Mouse (Mus musculus): ENCODE data around the gene Chrm3.

The Chrm3 gene

DNA sequence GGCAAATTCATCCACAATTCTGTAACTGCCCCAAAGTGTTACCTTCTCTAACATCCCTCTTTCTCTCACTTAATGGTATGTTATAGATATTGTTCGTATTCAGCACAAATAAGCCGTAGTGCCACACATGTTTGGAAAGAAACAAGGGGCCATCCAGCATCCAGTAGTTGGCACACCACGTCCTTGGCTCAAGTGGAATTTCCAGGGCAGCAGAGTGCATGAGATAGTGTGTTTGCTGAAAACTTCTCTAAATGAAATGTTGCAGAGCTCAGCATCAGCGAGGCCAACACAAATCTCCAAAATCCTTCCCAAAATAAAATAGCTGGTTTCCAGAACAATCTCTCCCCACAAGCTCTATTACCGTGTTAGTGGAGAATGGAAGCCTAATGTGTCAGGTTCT, 473.4 kb downstream of the Chrm3 start:
- no peak for DNase-seq

DNA sequence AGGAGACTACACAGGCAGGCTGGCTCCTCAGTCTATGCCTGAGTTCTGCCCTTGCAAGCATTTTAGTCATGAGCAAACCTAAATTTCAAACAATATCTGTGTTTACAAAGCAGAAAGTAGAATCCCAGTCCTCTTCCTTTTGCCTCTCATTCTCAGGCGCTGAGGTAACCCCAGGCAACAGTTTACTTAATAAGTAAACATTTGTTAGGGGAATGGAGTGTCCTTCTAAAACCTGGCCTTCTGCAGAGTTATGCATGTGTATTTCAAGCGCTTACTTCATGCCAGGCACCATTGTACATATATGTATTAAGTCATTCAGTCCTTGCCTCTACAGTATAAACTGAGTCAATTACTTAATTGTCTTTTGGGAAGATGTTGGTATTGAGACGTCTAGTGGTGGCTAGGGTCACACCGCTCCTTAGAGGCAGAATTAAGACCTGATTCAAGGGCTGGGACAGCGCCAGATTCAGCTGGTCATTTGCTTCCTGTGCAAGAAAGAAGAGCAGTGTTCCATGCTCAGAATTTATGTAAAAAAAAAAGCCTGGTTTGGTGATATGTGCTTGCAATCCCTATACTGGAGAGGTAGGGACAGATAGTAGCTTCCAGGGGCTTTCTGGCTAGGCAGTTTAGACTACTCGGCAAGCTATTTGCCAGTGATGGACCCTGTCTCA, 474.0 kb downstream of the Chrm3 start:
- no peak for DNase-seq

DNA sequence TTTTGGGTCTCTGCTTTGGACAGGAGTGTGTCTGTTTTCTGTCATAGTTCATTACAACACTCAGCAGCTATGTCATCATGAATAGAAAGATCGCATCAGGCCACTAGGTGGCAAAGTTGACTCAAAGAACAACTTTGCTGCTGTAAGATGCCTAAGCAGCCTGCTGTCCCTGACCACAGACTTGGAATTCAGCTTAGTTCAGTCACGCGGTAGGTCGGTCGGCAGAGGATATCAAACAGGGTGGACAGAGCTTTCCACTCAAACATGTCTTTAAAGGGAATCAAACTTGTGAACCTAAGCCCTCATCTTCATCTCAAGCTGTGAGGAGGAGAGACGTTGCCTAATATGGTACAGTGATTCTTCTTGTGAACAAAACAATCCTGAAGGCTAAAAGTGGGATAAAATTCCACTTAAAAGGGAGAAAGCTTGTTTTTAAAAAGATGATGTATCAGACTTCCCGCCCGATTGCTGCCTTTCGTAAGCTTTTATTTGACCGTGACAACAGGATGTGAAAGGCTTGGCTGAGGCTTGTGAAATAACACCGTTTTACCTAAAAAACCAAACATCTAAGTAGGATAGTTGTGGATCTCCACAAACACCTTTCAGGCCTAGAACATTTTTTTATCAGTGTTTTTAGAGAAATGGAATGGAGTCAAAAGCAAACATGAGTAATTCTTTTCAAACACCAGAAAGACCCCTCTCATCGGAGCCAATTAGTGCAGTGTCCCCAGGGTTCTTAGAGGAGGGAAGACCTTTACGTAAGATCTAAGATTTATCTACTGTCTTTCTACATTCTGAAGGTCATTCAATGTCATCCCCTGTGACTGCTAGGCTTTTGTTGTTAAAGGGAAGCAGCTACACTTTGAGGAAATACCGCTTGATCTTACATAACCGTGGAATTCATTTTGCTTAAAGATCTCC, 478.0 kb downstream of the Chrm3 start:
- peak; percentile 60 for DNase-seq

DNA sequence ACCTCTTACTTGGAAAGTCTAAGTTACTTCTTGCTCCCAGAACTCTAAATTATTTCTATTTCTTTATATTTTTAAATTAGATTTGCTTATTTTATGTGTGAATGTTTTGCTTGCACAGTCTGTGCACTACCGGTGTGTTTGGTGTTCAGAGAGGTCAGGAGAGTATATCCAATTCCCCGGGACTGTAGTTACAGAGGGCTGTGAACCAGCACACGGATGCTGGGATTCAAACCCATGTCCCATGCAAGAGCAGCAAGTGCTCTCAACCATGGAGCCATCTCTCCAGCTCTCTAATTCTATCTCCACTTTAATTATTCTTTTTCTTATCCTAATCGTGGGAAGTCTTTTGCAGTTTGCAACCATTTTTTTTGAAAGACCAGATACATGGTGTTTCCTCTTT, 478.7 kb downstream of the Chrm3 start:
- no peak for DNase-seq

DNA sequence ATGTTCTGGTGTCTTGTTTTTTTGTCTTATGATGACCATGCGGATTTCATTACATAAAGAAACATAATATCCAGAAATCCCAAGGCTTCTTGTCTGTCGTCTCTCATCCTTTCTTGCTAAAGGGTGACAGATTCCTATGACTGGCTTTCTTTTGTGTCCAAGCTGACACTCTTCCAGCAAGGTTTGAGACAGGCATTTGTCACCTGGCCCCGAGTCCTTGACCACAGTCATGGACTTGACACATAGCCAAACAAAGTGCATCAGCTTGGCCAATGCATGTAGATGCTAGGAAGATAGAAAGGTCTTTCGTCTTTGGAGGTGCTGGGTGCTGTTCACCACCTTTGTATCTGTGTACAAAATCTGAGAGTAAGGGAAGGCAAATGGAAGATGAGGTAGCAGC, 480.2 kb downstream of the Chrm3 start:
- DNase-seq = no peak

DNA sequence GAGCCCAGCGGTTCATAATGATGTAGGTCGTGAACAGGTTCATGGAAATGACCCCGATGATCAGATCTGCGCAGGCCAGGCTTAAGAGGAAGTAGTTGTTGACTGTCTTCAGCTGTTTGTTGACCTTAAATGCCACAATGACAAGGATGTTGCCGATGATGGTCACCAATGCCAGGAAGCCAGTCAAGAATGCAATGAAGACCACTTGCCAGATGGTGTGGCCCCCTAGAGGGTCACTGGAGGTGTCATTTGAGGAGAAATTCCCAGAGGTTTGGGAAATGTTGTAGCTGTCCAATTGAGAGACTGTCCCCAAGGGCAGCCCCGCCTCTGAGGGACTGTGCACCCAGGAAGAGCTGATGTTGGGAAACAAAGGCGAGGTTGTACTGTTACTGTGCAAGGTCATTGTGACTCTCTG, 482.0 kb downstream of the Chrm3 start:
- no peak for DNase-seq

DNA sequence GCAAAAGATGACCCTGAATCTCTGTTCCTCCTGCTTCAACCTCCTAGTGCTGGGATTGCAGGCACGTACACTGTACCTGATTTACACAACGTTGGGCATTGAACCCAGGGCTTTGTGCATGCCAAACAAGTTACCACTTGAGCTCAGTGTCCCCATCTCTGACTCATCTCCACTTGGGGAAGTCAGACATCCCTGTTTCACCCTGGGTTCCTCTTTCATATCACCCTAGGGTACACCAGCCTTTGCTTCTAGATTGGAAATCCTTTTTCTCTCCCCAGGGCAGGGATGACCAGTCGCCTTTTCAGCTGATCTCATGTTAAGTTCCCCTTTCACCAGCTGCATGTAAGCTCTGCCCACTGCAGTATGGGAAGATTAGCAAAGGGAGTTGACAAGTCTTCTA, 487.3 kb downstream of the Chrm3 start:
- DNase-seq = no peak

DNA sequence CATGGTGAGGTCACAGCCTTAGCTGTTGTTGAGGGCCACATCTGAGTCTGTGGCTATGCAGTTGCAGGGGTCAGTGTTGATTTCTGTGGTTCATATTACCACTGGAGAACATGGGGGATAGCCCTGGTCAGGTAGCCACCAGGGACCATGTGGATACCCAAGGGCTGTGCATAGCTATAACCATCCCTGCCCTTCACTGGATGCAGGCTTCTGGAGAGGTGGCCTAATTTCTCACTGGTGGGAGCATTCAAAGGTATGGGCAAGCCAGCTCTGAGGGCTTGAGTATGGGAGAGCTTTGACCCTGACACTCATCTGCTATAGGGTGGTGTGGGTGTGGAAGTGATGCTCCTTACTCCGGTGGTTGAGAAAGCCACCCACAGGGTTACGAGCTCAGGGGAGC, 494.5 kb downstream of the Chrm3 start:
- no peak for DNase-seq

DNA sequence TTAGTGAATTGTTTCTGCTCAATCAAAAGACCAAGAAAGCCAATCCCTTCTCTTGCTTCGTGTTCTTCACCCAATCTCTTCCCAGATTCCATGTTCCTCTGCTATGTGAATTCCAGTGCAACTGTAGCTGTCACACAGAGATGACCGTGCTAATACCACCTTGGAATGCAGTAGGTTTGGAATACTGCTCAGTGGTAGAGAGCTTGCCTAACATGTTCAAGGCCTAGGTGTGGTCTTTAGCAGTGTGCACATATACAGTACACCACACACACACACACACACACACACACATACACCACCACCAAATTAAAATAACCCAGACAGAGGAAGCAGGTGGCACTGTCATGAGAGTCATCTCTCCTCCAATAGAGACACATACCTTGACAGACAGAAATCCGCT, 513.1 kb downstream of the Chrm3 start:
- no peak for DNase-seq

DNA sequence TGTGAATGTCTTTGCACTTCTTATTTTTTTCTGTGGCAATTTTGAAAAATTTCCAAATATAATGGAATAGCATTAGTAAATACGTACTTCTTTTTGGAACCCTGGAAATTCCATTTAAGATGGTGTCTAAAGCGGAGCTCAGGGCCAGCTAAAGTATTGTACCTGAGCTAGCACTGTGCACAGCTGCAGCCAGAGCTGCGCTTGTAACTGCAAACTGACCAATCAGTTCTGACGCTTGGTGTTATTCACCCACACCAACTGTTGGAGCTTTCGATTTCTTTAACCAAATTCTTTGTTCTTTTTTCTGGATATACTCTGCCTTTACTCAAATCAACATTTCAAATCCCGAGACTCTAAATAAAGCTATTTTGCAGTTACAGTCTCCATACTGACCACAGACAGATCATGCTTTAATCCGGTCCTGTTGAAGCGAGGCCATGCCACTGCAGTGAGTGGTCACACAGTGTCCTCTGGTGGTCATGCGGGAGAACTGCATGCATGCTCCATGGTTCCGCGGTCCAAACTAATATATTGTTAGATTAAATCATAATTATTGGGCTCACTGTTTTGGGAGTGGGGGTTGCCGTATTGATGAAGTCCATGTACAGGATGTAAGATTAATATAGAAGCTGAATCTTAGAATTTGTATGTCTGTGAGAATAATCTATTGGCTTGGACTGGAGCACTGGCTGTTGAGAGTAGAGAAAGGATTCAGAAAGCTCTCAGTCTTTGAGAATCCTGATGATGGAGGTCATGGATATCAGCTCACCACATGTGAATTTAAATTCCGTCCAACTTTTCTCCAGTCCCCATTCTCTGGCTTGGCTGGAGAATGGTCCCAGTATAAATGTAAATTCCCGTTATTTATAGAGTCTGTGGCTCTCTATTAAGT, 513.9 kb downstream of the Chrm3 start:
- peak; percentile 47 for DNase-seq

DNA sequence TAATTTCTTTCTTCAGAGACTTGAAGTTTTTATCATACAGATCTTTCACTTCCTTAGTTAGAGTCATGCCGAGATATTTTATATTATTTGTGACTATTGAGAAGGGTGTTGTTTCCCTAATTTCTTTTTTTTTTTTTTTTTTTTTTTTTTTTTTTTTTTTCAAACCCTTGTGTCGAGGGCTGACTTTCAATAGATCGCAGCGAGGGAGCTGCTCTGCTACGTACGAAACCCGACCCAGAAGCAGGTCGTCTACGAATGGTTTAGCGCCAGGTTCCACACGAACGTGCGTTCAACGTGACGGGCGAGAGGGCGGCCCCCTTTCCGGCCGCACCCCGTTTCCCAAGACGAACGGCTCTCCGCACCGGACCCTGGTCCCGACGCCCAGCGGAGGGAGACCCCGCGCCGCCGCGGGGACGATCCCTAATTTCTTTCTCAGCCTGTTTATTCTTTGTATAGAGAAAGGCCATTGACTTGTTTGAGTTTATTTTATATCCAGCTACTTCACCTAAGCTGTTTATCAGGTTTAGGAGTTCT, 526.4 kb downstream of the Chrm3 start:
- DNase-seq = peak; percentile 69

DNA sequence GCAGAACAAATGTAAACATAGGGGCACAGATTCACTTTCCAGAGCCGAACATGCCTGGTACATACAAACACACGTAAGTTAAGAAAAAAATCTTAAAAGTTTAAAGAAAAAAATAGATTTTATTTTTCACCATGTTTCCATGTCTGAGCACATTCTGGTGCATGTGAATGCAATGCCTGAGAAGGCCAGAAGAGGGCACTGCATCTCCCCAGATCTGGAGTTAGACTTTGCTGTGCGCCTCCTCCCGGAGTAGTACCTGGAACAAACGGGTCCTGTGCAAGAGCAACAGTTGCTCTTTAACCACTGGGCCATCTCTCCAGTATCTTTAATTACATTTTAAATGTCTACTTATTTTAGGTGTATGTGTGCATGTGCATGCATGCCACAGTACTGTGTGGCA, 534.4 kb downstream of the Chrm3 start:
- peak; percentile 55 for DNase-seq

All from thymus, postnatal 14 days (tissue).